Mouse (Mus musculus): ENCODE results near the gene Ifi47. TPM values are rescaled to one million over a fixed set of nuclear protein-coding genes. Genes with fewer than 3 reads are reported as not detected.

Gene Ifi47
- polyA plus RNA-seq, 1 experiment from 2014 or later: 0.43 TPM

DNA sequence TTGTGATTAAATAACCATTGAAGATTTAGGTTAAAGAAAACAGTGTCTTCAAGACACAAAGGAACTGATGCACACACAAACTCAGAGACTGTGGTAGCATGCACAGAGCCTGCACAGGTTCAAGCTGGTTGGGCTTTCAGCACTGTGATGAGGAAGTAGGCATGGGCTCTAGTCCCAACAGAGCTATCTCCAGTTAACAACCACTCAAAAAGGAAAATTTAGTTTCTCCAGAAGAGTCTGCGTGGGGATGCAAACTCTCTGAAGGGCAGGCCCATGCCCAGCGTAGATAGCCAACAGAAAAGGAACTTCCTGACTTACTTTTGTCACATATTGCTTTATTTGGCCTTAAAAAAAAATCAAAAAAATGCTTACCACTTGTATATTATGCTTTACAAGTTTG is 16.4 kb downstream of the Ifi47 start:
- H3K27me3 ChIP-seq: no peaks in the 10 kb centered on the region
- H3K4me2 ChIP-seq: no peak overlapping the region
- no peak overlapping the region for H3K4me3 ChIP-seq
- H3K9me3 ChIP-seq: no peaks in the 10 kb centered on the region
- H3K9ac ChIP-seq: no peak overlapping the region
- ATAC-seq (ENCODE audit: low read depth): no peak
- no peak overlapping the region for H3K27ac ChIP-seq (replicated peaks)
- no peaks in the 10 kb centered on the region for H3K36me3 ChIP-seq
- WGBS: 92% methylated on average over 2 of the region's 2 CpGs
- no peaks in the 10 kb centered on the region for H3K4me1 ChIP-seq (replicated peaks)

DNA sequence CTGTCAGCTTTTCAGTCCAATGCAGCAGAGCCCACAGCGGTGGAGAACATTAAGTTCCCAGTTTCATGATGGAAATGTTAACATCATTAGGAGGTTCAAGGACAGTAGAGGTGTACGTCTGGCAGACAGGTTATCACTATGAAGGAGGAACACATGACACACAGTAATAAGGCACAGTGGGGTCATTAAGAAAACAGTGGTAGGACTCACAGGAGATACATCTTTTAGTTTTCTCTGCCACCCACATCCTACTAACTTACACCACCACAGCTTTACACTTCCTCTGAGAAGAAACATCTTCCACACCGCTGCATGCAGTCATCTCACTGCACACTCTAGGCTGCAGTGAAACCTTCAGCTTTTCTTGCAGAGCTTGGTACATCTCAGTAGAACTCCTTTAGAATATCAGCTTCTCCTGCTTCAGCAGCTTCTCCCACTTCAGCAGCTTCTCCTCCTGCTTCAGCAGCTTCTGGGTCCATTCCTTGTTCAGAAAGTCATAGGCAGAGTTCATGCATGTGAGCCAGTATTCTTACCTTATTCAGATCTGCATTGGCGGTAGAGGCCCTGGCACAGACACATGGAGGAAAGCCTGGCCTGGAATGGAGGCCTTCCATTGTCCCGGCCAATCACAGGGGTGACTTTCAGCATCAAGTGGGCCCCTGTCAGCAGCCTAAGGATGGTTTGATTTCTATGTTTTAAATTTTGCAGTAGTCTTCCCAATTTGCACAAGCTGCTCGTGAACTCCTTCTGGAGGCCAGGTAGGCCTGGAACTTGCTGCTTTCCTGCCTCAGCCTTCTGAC is 17.7 kb downstream of the Ifi47 start:
- 89% methylated on average over 6 of the region's 6 CpGs for WGBS
- Histone ChIP-seq H3K9ac (no peak overlapping the region), H3K4me3 (no peak overlapping the region), H3K9me3 (no peaks in the 10 kb centered on the region), H3K27ac (replicated peaks) (no peak overlapping the region), H3K4me2 (no peak overlapping the region), H3K27me3 (no peaks in the 10 kb centered on the region), H3K36me3 (no peaks in the 10 kb centered on the region), H3K4me1 (replicated peaks) (no peaks in the 10 kb centered on the region)
- ATAC-seq (ENCODE audit: low read depth): no peak

DNA sequence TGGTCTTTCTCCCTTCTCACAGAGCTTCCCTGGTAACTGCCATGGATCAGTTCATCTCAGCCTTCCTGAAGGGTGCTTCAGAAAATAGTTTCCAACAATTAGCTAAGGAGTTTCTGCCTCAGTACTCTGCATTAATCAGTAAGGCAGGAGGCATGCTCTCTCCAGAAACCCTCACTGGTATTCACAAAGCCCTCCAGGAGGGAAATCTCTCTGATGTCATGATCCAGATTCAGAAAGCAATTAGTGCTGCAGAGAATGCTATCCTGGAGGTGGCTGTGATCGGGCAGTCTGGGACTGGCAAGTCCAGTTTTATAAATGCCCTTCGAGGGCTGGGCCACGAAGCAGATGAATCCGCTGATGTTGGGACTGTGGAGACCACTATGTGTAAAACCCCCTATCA is 19.0 kb downstream of the Ifi47 start:
- no peak overlapping the region for H3K4me3 ChIP-seq
- no peaks in the 10 kb centered on the region for H3K36me3 ChIP-seq
- H3K27me3 ChIP-seq: no peaks in the 10 kb centered on the region
- no peak overlapping the region for H3K4me2 ChIP-seq
- no peak overlapping the region for H3K9ac ChIP-seq
- no peaks in the 10 kb centered on the region for H3K9me3 ChIP-seq
- 93% methylated on average over 4 of the region's 4 CpGs for WGBS
- H3K27ac ChIP-seq (replicated peaks): no peak overlapping the region
- H3K4me1 ChIP-seq (replicated peaks): no peaks in the 10 kb centered on the region
- no peak for ATAC-seq (ENCODE audit: low read depth)

DNA sequence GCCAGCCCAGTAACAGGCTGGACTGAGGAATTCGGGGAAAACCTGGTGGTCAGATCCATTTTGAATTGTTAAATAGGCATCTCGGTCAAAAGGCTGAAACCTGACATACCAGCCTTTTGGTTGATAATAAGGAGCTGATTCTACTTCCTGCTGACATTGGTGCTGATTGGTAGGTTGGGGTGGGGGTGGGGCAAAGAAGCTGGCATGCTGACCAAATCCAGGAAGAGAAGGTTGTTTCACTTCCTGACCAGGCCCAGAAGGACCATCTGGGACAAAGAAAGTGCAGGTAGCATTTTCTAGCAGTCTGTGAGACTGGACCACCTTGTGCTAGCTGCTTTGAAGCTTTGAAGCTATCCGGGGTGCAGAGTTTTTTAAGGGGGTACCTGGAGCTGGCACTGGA is 24.0 kb downstream of the Ifi47 start:
- 88% methylated on average over 3 of the region's 3 CpGs for WGBS
- Histone ChIP-seq H3K36me3 (no peaks in the 10 kb centered on the region), H3K27me3 (no peaks in the 10 kb centered on the region), H3K9ac (no peak overlapping the region), H3K4me1 (replicated peaks) (no peaks in the 10 kb centered on the region), H3K4me2 (no peak overlapping the region), H3K27ac (replicated peaks) (no peak overlapping the region), H3K9me3 (no peaks in the 10 kb centered on the region), H3K4me3 (no peak overlapping the region)
- no peak for ATAC-seq (ENCODE audit: low read depth)

DNA sequence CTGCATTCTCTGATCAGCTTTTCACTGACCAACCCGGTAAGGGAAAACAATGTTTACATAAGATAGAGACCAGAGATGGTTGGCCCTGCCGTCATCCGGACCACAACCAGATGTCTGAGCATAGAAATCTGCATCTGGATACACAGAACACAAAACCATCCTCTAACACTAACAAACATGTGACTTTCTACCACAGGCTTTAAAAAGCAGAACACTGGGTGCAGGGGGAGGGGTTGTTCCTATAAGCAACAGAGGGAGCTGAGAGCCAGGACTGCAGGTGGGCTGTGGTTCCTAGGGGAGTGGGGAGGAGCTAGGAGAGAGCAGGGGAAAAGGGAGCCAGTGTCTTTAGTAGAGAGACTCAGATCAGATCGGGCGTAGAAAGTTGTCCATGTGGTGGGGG is 25.1 kb downstream of the Ifi47 start:
- Histone ChIP-seq H3K27ac (replicated peaks) (no peak overlapping the region), H3K4me1 (replicated peaks) (no peaks in the 10 kb centered on the region), H3K36me3 (no peaks in the 10 kb centered on the region), H3K9me3 (no peaks in the 10 kb centered on the region), H3K9ac (no peak overlapping the region), H3K4me2 (no peak overlapping the region), H3K27me3 (no peaks in the 10 kb centered on the region), H3K4me3 (no peak overlapping the region)
- ATAC-seq (ENCODE audit: low read depth): no peak
- 65% methylated on average over 5 of the region's 5 CpGs for WGBS

DNA sequence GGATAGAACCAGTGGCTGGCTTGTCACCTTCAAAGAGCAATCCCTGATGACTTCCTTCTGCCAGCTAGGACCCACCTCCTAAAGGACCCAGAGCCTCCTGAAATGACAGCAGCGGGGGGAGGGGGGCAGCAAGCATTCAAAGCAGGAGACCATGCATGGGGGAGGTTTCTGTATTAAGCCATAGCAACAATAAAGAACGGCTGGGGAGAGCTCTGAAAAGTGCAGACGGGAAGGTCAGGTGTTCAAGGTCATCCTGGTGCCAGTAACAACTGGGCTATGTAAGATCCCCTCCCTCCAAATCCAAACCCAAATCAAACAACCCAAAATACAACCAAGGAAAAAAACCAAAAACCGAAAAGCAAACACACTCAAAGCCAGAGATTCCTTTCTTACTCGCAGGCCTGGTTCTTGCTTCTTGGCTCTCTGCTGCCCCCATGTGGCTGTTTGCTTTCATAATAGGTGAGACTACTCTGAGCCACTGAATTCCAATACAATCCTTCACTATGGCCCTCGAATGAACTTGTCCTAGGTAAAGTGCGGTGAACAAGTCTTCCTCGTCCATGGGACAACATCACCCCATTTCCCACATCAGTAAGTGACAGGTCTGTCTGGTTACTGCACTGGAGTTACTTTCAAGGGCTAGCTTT is 26.8 kb downstream of the Ifi47 start:
- no peak overlapping the region for H3K4me3 ChIP-seq
- H3K4me2 ChIP-seq: no peak overlapping the region
- no peaks in the 10 kb centered on the region for H3K36me3 ChIP-seq
- no peak overlapping the region for H3K9ac ChIP-seq
- ATAC-seq (ENCODE audit: low read depth): peak; percentile 80
- H3K27ac ChIP-seq (replicated peaks): no peak overlapping the region
- no peaks in the 10 kb centered on the region for H3K27me3 ChIP-seq
- 18% methylated on average over 8 of the region's 8 CpGs for WGBS
- no peaks in the 10 kb centered on the region for H3K4me1 ChIP-seq (replicated peaks)
- H3K9me3 ChIP-seq: no peaks in the 10 kb centered on the region

DNA sequence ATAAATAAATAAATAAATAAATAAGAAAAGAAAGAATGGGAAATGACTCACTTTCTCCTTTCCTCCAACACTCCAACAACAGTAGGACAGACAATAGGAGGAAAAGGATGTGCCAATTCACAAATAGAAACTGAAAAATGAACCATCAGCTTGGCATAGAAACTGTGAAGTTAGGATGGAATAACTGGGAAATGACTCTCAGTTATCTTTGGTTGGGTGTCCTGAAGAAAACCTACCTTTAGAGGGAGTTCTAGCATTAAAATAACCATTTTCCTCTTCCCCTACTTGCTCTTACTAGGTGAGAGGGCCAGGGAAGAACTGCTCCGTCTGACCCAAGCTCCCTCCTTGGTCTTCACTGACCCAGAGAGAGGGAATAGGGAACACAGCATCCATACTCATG is 29.4 kb downstream of the Ifi47 start:
- no peaks in the 10 kb centered on the region for H3K4me1 ChIP-seq (replicated peaks)
- H3K36me3 ChIP-seq: no peaks in the 10 kb centered on the region
- H3K4me2 ChIP-seq: no peak overlapping the region
- H3K9me3 ChIP-seq: no peaks in the 10 kb centered on the region
- H3K27ac ChIP-seq (replicated peaks): no peak overlapping the region
- H3K9ac ChIP-seq: no peak overlapping the region
- H3K4me3 ChIP-seq: no peak overlapping the region
- no peaks in the 10 kb centered on the region for H3K27me3 ChIP-seq
- 82% methylated on average over 1 of the region's 1 CpGs for WGBS
- no peak for ATAC-seq (ENCODE audit: low read depth)

DNA sequence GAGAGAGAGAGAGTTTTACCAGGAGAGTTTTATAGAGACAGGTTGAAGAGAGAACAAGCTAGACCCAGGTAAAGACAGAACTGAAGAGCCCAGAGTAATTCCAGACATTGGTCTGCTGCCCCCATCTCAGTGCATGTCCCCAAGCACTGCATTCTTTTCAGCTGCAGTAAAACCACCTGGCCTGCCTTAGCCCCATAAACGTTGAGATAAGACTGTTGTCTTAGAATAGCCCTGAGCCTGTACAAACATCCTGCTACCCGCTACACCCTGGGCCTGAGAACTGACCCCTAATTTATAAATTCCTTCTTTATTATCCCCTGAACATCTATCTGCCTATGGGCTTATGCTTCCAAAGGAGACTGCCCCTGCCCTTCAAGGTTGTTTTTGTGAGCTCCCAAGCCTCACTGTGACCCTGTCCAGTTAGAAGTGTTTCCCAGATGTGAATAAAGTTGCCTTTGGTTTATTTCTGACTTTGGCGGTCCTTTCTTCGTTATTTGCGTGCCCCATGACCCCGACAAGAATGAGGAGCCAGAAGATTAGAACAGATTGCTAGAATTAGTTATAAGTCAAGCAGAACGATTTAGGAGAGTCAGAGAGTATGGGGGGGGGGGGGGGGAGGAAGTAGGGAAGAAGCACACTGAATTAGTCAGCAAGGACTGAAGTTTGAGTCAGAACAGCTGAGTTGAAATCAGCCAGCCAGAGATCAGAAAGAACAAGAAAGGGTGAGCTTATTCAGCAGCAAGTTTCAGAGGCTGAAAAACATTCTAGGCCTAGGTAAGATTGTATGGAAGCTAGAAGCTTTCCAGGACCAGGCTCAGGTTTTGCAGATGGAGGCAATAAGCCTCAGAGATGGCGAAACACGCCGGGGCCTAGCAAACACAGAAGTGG is 31.5 kb downstream of the Ifi47 start:
- Histone ChIP-seq H3K36me3 (no peaks in the 10 kb centered on the region), H3K9ac (no peak overlapping the region), H3K4me3 (no peak overlapping the region), H3K27me3 (no peaks in the 10 kb centered on the region), H3K27ac (replicated peaks) (no peak overlapping the region), H3K9me3 (no peaks in the 10 kb centered on the region), H3K4me2 (no peak overlapping the region), H3K4me1 (replicated peaks) (no peaks in the 10 kb centered on the region)
- 76% methylated on average over 10 of the region's 10 CpGs for WGBS
- ATAC-seq (ENCODE audit: low read depth): no peak

DNA sequence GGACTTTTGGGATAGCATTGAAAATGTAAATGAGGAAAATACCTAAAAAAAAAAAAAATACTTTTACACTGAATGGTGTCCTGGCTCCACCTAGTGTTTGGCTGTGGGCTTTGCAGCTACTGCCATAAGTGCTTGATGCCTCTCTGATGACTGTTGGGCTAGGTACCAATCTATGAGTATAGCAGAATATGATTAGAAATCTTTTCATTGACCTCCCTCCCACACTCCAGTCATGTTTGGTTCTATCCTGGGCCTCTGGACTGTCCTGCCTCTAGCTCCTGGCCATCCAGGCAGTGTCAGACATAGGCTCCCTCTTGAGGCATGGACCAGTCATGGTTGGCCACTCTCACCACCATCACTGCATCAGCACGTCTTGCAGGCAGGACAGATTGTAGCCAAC is 32.4 kb downstream of the Ifi47 start:
- WGBS: 51% methylated on average over 1 of the region's 1 CpGs
- ATAC-seq (ENCODE audit: low read depth): no peak
- no peaks in the 10 kb centered on the region for H3K9me3 ChIP-seq
- H3K27ac ChIP-seq (replicated peaks): no peak overlapping the region
- H3K36me3 ChIP-seq: no peaks in the 10 kb centered on the region
- H3K9ac ChIP-seq: no peak overlapping the region
- H3K4me2 ChIP-seq: no peak overlapping the region
- H3K4me1 ChIP-seq (replicated peaks): no peaks in the 10 kb centered on the region
- H3K27me3 ChIP-seq: no peaks in the 10 kb centered on the region
- no peak overlapping the region for H3K4me3 ChIP-seq

DNA sequence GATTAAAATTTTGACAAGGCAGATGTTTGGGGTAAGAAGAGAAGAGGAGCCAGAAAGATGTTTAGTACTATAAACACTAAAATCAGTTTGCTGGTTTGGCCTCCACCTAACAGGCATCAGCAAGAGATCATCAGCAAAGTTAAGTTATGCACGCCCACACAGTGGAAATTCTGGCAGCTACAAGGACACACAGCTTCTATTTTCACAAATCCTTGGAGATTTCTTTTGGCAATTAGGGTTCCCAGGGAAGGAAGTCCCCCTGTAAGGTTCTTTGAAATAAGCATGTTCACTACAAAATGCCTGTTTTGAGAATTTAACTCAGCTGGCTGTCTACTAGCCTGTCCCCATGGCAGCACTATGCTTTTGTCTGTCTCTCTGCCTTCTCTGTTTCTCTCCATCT is 34.6 kb downstream of the Ifi47 start:
- no peaks in the 10 kb centered on the region for H3K36me3 ChIP-seq

DNA sequence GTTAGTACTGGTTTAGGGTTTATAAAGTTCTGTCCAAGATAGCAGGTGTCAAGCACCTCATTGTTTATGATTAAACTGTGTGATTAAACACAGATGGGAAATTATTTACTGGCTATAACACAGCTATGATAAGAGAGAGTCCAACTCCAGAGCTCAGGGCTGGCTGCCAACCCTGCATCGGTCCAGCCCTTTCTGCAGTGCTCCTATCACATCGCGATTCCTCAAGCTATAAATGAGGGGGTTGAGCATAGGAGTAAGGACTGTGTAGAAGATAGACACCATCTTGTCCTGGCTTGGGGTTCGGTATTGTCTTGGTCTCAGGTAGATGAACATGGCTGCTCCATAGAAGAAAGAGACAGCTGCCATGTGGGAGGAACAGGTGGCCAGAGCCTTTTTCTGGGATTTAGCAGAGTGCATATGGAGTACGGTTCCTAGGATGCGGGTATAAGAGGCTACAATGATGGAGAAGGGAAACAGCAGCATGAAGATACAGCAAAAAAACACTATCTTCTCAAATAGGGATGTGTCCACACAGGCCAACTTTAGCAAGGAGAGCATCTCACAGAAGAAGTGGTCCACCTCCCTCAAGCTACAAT is 36.3 kb downstream of the Ifi47 start:
- no peaks in the 10 kb centered on the region for H3K36me3 ChIP-seq
- ATAC-seq (ENCODE audit: low read depth): no peak
- H3K4me1 ChIP-seq (replicated peaks): no peaks in the 10 kb centered on the region
- H3K9me3 ChIP-seq: no peaks in the 10 kb centered on the region
- 89% methylated on average over 6 of the region's 6 CpGs for WGBS
- no peak overlapping the region for H3K27ac ChIP-seq (replicated peaks)
- H3K4me2 ChIP-seq: no peak overlapping the region
- H3K4me3 ChIP-seq: no peak overlapping the region
- no peak overlapping the region for H3K9ac ChIP-seq
- no peaks in the 10 kb centered on the region for H3K27me3 ChIP-seq

More for the DNA sequence above, 34.6 kb downstream of the Ifi47 start:
- H3K9ac ChIP-seq: no peak overlapping the region
- no peak overlapping the region for H3K4me3 ChIP-seq
- no peaks in the 10 kb centered on the region for H3K27me3 ChIP-seq
- 76% methylated on average over 1 of the region's 1 CpGs for WGBS
- H3K27ac ChIP-seq (replicated peaks): no peak overlapping the region
- no peak overlapping the region for H3K4me2 ChIP-seq
- ATAC-seq (ENCODE audit: low read depth): no peak
- H3K9me3 ChIP-seq: no peaks in the 10 kb centered on the region
- H3K4me1 ChIP-seq (replicated peaks): no peaks in the 10 kb centered on the region

DNA sequence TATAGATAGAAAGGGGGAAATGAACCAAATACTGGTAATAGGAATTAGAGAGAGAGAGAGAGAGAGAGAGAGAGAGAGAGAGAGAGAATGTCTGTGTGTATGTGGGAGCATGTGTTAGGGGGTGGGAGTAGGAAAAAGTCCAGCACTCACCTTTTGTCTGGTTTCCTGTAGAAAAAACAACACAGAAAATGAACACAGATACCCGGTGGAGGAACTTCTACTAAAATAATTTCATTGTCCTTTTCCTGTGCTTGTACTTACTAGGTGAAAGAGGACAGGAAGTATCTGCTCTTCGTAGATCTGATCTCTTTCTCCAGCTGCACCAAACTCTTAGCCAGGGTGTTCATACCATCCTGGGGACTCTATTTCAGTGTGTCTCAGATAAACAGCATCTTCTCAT is 37.8 kb downstream of the Ifi47 start:
- no peak overlapping the region for H3K4me3 ChIP-seq
- H3K36me3 ChIP-seq: no peaks in the 10 kb centered on the region
- no peaks in the 10 kb centered on the region for H3K9me3 ChIP-seq
- no peak overlapping the region for H3K27ac ChIP-seq (replicated peaks)
- no peak overlapping the region for H3K4me2 ChIP-seq
- H3K27me3 ChIP-seq: no peaks in the 10 kb centered on the region
- no peaks in the 10 kb centered on the region for H3K4me1 ChIP-seq (replicated peaks)
- WGBS: 75% methylated on average over 2 of the region's 2 CpGs
- ATAC-seq (ENCODE audit: low read depth): no peak
- H3K9ac ChIP-seq: no peak overlapping the region
